Mouse (Mus musculus) frontal cortex, postnatal 14 days (tissue): Measurements from ENCODE around the gene Cap2.

Experiments
- DNase-seq, 2 experiments: peaks; one replicate each; pipeline ENCODE4 v3.0.0; 2022; ENCODE audit warnings: low spot score in 2 of 2

Cap2 gene

GRCm38 (mm10) chr13:46632796-46633195, 131.1 kb downstream of the Cap2 start:
- DNase-seq = no peak

GRCm38 (mm10) chr13:46633320-46634132, 131.9 kb downstream of the Cap2 start:
- DNase-seq = peak; percentile 53 to 63

DNA sequence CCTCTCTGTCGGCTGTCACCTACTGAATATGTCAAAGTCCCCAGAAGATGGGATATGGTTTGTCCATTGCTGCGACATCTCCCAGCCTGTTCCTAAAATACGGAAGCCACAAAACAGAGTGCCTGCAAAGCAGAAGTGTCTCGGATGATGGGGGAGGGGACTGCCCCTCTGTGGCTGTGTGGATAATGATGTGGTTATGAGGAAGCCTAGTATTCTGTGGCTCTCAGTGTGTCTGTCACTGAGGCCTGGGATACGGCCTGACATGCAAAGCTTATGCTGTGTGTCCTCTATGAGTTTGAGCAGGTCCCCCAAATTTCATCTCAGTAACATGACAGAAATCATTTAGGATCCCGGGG, 132.5 kb downstream of the Cap2 start:
- DNase-seq = peak in 1 of 2 experiments; percentile 36

DNA sequence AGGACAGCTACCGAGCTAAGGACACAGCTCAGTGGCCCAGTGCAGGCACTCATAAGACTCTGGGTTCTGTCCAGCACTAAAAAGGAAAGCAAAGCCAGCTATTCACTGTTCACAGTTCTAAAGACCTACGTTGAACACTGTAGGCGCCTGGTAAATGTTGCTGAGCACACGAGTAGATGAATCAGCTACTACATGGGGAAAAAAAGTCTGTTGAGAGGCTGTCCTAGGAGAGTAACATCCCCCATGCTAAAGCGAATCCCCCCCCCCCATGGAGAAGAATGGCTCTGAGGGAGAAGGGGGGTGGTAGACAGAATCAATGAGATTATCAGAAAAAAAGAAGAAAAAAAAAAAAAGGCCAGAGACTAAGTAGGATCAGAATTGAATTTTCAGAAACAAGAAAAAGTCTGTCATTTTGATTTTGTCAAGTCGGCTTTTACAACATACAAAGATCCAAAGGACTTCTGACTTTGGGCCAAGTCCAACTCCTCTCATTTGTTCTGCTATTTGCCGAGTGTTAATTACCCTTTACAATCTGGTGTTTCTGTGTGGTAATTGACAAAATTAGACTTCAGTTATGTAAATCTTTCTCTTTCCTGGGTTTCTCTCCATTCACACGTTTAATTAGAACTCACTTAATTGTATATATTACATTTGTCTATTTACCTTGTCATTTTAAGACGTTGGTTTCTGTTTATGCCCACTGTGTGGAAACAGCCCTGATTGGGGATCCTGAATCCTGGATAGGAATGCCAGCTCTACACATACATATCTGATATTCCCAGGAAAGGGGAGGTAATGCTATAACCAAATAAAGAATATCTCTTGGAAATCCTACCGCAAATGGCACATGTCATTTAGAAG, 139.2 kb downstream of the Cap2 start:
- no peak for DNase-seq

- DNase-seq = no peak
Measured at GRCm38 (mm10) chr13:46642318-46642717, 140.7 kb downstream of the Cap2 start.

- DNase-seq = no peak
Measured at GRCm38 (mm10) chr13:46644175-46644574, 142.5 kb downstream of the Cap2 start.

DNA sequence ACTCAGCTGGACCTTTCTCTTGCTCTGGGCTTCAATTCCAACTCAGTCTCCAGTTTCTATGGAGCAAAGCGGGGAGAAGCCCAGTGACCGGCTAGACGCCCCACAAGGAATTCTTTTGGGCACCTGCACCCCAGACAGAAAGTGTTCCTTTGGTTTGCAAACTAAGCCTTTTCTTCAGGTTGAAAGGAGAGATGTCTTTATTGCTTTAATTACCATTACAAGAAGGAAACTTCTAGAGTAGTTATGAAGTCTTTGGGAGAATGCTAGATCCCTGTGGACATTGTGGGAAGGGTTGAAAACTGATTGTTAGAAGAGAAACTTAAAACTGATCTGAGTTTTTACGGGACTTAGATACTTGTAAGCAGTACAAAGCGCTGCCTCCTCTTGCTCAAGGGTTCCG, 143.8 kb downstream of the Cap2 start:
- no peak for DNase-seq

DNA sequence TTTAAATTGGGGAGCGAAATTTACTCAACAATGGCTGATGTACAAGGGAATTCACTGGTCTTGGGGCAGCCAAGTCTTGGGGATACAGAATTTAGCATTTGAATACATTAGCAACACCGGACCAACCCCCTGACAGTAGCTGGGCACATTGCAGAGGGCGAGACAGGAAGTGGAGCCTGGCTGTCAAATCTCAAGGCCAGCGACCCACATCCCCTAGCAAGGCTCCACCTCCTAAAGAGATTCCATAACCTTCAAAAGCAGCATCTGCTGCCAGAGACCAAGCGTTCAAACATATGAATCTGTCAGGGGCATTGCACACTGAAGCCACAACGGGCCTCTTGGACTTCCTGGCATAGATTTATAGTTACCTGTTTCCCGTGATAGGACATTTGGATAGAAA, 150.2 kb downstream of the Cap2 start:
- DNase-seq = no peak

DNA sequence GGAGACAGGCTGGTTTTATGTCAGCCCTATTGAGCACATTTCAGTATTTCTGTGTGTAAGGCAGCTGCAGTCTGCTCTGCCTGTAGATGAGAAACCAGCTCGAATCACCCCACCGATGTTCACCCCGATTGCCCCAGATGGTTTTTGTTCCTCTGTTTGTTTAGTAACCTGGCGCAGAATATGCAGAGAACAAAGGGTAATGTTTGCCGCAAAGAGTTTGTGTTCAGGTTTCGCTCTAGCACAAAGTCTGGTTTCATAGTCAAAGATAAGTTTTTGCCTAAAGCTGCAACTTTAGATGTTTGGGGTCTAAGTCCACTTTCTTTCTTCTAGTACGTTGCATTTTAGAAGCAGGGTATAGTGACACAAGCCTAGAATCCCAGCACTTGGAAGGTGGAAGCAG, 151.0 kb downstream of the Cap2 start:
- no peak for DNase-seq

- DNase-seq = no peak
Measured at GRCm38 (mm10) chr13:46653671-46654070, 152.0 kb downstream of the Cap2 start.

- DNase-seq = no peak
Measured at GRCm38 (mm10) chr13:46654566-46654965, 152.9 kb downstream of the Cap2 start.

DNA sequence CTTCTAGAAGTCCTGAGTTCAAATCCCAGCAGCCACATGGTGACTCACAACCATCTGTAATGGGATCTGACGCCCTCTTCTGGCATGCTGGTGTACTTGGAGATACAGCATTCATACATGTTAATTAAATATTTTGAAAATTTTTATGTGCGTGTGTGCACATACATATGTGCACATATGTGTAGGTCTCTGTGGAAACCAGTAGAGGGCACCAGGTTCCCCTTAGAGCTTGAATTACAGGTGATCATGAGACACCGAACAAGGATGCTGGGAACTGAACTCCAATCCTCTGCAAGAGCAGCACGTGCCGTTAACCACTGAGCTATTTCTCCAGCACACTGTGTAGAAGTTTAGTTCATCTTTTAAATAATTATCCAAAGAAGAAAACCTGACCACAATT, 157.6 kb downstream of the Cap2 start:
- no peak for DNase-seq

DNA sequence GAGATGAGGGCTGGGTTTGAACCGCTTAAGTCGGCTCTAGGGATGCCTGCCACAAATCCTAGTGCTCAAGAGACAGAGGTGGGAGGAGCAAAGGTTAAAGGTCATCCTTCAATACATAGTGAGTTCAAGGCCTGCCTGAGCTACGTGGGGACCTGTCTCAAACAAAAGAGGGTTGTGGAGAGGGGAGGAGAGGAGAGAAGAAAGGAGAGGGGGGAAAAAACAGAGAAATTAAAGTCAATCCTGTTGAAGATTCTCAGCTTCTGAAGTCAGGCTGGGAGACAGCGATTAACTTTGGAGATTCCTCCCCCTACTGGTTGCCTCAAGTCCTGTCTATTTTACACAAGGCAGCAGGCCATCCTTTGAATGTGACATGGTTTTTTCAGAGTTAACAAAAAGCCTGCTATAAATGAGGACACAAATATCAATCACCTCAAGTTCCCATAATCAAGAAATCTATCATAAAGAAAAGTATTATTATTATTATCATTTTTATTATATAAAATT, 161.9 kb downstream of the Cap2 start:
- no peak for DNase-seq

GRCm38 (mm10) chr13:46669048-46669619, 167.5 kb downstream of the Cap2 start, which contains the start of gene Fam8a1:
Fam8a1 (plus strand) TSS chr13:46669522.
- DNase-seq = peak; percentile 84 to 85

DNA sequence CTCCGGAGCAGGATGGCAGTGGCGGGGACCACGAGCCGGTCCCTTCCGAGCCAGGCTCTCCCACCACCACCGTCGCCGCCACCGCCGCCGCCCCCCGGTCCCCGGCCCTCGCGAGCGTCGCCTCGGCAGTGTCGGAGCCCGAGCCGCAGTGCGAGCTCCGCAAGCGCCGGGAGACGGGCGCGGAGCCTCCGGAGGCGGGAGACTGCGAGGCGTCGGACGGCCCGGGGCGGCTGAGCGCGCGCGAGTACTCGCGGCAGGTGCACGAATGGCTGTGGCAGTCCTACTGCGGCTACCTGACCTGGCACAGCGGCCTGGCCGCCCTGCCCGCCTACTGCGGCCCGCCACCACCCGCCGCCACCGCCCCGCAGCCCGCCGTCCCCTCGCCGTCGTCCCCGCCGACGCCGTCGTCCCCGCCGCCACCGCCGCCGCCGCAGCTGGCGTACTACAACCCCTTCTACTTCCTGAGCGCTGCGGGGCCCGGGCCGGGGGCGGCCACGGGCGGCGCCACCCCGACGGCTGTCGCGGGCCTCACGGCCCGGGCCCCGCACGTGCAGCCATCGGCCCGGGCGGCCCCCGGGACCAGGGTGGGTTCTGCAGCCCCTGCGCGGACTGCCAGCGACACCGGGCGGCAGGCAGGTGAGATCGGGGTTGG, 168.1 kb downstream of the Cap2 start:
- no peak for DNase-seq

DNA sequence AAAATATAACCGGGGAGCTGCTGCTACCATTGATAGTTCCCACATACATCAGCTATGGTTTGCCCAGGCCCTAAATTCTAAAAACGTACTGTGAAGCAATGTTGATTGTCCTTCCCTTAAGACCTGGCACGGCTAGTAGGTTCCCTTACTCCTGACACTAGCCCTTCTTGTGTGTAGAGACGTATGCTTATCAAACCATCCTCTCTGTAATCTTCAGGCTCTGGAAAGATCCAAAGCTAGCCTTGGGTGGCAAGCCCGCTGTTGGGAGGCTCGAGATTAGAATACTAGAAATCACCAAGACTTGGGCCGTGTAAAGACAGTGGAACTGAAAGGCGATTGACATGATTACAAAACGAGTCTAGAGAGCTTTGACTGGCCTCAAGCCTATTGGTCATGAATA, 168.9 kb downstream of the Cap2 start:
- DNase-seq = no peak

- no peak for DNase-seq
Measured at GRCm38 (mm10) chr13:46674601-46675000, 173.0 kb downstream of the Cap2 start.

DNA sequence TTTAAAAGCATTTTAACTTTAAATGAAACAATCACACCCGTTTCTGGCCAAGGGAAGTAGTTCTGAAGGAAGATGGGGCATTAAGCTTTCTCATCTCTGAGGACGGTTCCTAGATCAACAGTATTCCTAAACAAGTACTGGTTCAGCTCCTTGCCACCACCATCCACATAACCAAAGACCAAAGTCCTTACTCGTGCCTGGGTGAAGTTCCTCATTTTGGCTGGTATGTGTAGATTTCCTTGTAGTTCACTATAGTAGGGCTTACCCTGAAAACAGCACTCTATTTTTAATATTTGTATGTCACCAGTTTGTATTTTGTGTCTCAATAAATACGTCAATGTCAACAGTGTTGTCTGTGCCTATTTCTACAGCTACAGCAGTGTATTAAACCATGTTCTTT, 176.1 kb downstream of the Cap2 start:
- no peak for DNase-seq

- no peak for DNase-seq
Measured at GRCm38 (mm10) chr13:46682921-46683320, 181.3 kb downstream of the Cap2 start.

- no peak for DNase-seq
Measured at GRCm38 (mm10) chr13:46683370-46683769, 181.7 kb downstream of the Cap2 start.

DNA sequence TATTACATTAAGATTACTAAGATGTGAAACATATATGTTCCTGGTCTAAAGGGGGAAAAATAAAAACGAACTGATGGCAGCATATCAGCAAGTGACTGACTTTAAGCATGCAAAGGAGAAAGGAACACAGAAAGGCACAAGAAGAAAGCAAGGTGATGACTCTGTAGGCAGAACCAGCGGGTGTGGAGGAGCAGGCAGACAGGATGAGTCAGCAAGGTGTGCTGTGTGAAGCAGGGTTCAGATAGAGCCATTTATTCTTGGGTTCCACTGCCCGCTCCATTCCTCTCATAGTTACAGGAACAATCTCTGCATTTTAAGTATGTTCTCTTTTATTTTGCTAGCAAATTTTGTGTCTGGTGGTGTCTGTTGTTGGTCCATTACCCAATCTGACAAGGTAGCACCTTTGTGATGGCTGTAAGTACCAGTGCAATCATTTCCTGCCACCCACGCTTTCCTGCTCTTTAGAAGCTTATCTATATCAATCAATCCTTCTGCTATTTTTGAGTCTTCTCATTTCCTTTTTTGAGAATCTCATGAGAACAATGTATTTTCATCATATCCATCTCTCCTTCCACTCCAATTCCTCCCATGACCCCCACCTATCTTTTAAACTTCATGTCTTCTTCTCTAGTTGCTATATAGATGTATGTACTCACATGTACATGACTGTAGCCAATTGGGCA, 189.1 kb downstream of the Cap2 start:
- DNase-seq = no peak
